Mouse (Mus musculus): ENCODE results near the gene Rgs21. TPM values are rescaled to one million over a fixed set of nuclear protein-coding genes. Genes with fewer than 3 reads are reported as not detected.

The Rgs21 gene
- polyA plus RNA-seq, 1 experiment from 2014 or later, result not detected

GRCm38 (mm10) chr1:144498725-144499124 lies 68.7 kb downstream of the Rgs21 start:
- no peaks in the 10 kb centered on the region for H3K36me3 ChIP-seq
- H3K27ac ChIP-seq (replicated peaks), result no peak overlapping the region
- H3K9me3 ChIP-seq, result no peaks in the 10 kb centered on the region
- ATAC-seq (replicated peaks), result 0 out of 2 replicates have a peak, but pooled peaks have one; percentile 55
- H3K27me3 ChIP-seq, result no peaks in the 10 kb centered on the region
- H3K9ac ChIP-seq (replicated peaks), result no peak overlapping the region
- no peak overlapping the region for H3K4me2 ChIP-seq (replicated peaks)
- peaks cover 11% of the 10 kb centered on the region for H3K4me1 ChIP-seq
- no peak overlapping the region for H3K4me3 ChIP-seq

- H3K9ac ChIP-seq (replicated peaks), result no peak overlapping the region
- no peak overlapping the region for H3K4me3 ChIP-seq
- H3K4me1 ChIP-seq, result peaks cover 11% of the 10 kb centered on the region
- no peaks in the 10 kb centered on the region for H3K27me3 ChIP-seq
- WGBS, result 24% methylated on average over 3 of the region's 3 CpGs
- H3K27ac ChIP-seq (replicated peaks), result no peak overlapping the region
- H3K9me3 ChIP-seq, result no peaks in the 10 kb centered on the region
- H3K4me2 ChIP-seq (replicated peaks), result no peak overlapping the region
- no peaks in the 10 kb centered on the region for H3K36me3 ChIP-seq
- 0 out of 2 replicates have a peak, but pooled peaks have one; percentile 23 for ATAC-seq (replicated peaks)
Measured at GRCm38 (mm10) chr1:144498051-144498450, 69.4 kb downstream of the Rgs21 start.

- no peak overlapping the region for H3K4me3 ChIP-seq
- H3K27me3 ChIP-seq, result no peaks in the 10 kb centered on the region
- H3K4me2 ChIP-seq (replicated peaks), result no peak overlapping the region
- H3K9me3 ChIP-seq, result no peaks in the 10 kb centered on the region
- no peak overlapping the region for H3K9ac ChIP-seq (replicated peaks)
- no peaks in the 10 kb centered on the region for H3K36me3 ChIP-seq
- peaks cover 8% of the 10 kb centered on the region for H3K4me1 ChIP-seq
- no peak overlapping the region for H3K27ac ChIP-seq (replicated peaks)
- 87% methylated on average over 1 of the region's 1 CpGs for WGBS
- ATAC-seq (replicated peaks), result no peak
Measured at GRCm38 (mm10) chr1:144493336-144493735, 74.1 kb downstream of the Rgs21 start.

- Histone ChIP-seq H3K4me3 (no peak overlapping the region), H3K27ac (replicated peaks) (no peak overlapping the region), H3K9me3 (no peaks in the 10 kb centered on the region), H3K4me1 (0 out of 2 replicates have a peak, but pooled peaks cover 4% of the 10 kb centered on the region), H3K4me2 (replicated peaks) (no peak overlapping the region), H3K27me3 (no peaks in the 10 kb centered on the region), H3K9ac (replicated peaks) (no peak overlapping the region), H3K36me3 (no peaks in the 10 kb centered on the region)
- 44% methylated on average over 5 of the region's 5 CpGs for WGBS
- no peak for ATAC-seq (replicated peaks)
Measured at GRCm38 (mm10) chr1:144488223-144488835, 79.1 kb downstream of the Rgs21 start.

Other genes with a start within 250 kb of the Rgs21 start
- 0.32 and 0.34 TPM in 2 replicates for gene Rgs18, start 207.8 kb upstream of the Rgs21 start, polyA plus RNA-seq (2015; fragmentation: Nextera tagmentation; extraction: Ambion mirVana)